Comparison of ENCODE assay signal across 8 mouse cellular contexts in the genomic region with DNA sequence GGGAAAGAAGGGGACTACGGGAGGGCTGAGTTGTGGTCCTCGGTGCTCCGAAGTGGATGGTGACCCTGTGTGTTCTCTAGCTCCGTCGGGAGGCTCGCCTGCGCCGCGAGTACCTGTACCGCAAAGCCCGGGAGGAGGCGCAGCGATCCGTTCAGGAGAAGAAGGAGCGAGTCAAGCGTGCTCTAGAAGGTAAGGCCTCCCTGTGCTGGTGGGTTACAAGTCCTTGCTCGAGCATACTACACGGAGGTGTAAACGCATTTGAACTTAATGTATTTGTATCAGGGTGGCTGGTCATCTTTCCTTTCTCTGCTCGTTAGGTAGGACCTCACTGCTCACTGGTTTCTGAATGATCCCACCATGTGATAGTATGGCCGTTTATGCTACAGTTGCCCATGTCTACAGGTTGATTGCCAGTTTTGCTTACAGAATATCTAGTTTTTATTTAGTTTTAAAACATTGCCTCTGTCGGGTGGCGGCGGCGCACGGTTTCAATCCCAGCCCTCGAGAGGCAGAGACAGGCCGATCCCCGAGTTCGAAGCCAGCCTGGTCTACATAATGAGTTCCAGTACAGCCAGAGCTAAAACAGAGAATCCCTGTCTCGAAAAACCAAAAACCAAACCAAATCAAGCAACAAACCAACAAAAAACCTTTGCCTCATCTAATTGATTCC. TPM values are rescaled to one million over a fixed set of nuclear protein-coding genes. Genes with fewer than 3 reads are reported as not detected.
A peak's percentile ranks its signal among the peaks of the same experiment; 100 is the strongest.
DNase-seq lines count a peak whose midpoint lies in the region; ATAC-seq and TF ChIP-seq lines count a peak whose summit lies in the region.

No protein-coding gene starts in this region.

- H3K9me3 ChIP-seq in hindbrain, postnatal 0 days (ENCODE audit: low read length) = no peaks in the 10 kb centered on the region
- H3K9me3 ChIP-seq in midbrain, embryonic 14.5 days (ENCODE audit: control insufficient read depth, low read length) = no peaks in the 10 kb centered on the region

- H3K4me3 ChIP-seq in heart, adult 2 months = peak overlapping the region; percentile 69
- peak overlapping the region; percentile 68 for H3K4me3 ChIP-seq in hindbrain, postnatal 0 days (ENCODE audit: low read length)
- peak overlapping the region; percentile 78 for H3K4me3 ChIP-seq in midbrain, embryonic 14.5 days (replicated peaks; ENCODE audit: low read depth, low read length)

- peak; percentile 62 for TF ChIP-seq CTCF in heart, adult 2 months (IDR thresholded peaks at IDR 0.05)
- TF ChIP-seq CTCF in hindbrain, postnatal 0 days (IDR thresholded peaks at IDR 0.05; ENCODE audit: low read depth) = peak; percentile 56

- no peak for TF ChIP-seq EP300 in heart, adult 2 months (IDR thresholded peaks at IDR 0.05; ENCODE audit: insufficient read depth, low read depth, low read length)

- intact Hi-C loops in heart, adult 2 months (cut with DNase I) = loop anchor here (2.0 to 10.0 kb wide), 2 partner anchors 19 to 435 kb away; partner anchors contain the start of gene Ptpn18

- 5% methylated on average over 31 of the region's 31 CpGs for WGBS in heart, adult 2 months
- 7% methylated on average over 31 of the region's 31 CpGs for WGBS in hindbrain, postnatal 0 days
- 9% methylated on average over 31 of the region's 31 CpGs for WGBS in midbrain, embryonic 14.5 days

- H3K27me3 ChIP-seq in heart, adult 2 months (ENCODE audit: control insufficient read depth, insufficient read depth, low read length) = no peaks in the 10 kb centered on the region
- no peaks in the 10 kb centered on the region for H3K27me3 ChIP-seq in hindbrain, postnatal 0 days (ENCODE audit: insufficient read depth, low read length)
- no peaks in the 10 kb centered on the region for H3K27me3 ChIP-seq in midbrain, embryonic 14.5 days (ENCODE audit: control insufficient read depth, insufficient read depth, low read length)

- H3K79me2 ChIP-seq in heart, adult 2 months (replicated peaks; ENCODE audit: control insufficient read depth, insufficient read depth, low read length) = no peaks in the 10 kb centered on the region

- DNase-seq in heart, adult 2 months = no peak
- no peak for DNase-seq in heart, adult 18-20 months
- peak; percentile 79 for DNase-seq in thymus, postnatal 4 days
- DNase-seq in thymus, adult 18-20 months = no peak
- no peak for DNase-seq in hindbrain, postnatal 0 days (ENCODE audit: low spot score)
- DNase-seq in midbrain, embryonic 14.5 days = no peak
- no peak for DNase-seq in c-Kit-positive CD71-positive TER-119-positive erythroid progenitor cells, embryonic 14.5 days (ENCODE audit: low spot score)
- no peak for DNase-seq in kidney, adult 8-10 months

- peak overlapping the region; percentile 67 for H3K4me2 ChIP-seq in hindbrain, postnatal 0 days (ENCODE audit: low read depth, low read length)
- H3K4me2 ChIP-seq in midbrain, embryonic 14.5 days (ENCODE audit: low read length) = peak overlapping the region; percentile 75

- TF ChIP-seq POLR2A in heart, adult 2 months (IDR thresholded peaks at IDR 0.05; ENCODE audit: insufficient read depth, low read depth, low read length) = no peak

- peak; percentile 39 for ATAC-seq in hindbrain, postnatal 0 days
- ATAC-seq in midbrain, embryonic 14.5 days (ENCODE audit: low FRiP score, low TSS enrichment) = peak; percentile 46

- no peaks in the 10 kb centered on the region for H3K36me3 ChIP-seq in heart, adult 2 months (ENCODE audit: control insufficient read depth, insufficient read depth, low read length)
- H3K36me3 ChIP-seq in hindbrain, postnatal 0 days (ENCODE audit: insufficient read depth, low read length) = peaks cover 25% of the 10 kb centered on the region
- peaks cover 27% of the 10 kb centered on the region for H3K36me3 ChIP-seq in midbrain, embryonic 14.5 days (ENCODE audit: control insufficient read depth, insufficient read depth, low read length)

- no peaks in the 10 kb centered on the region for H3K4me1 ChIP-seq in heart, adult 2 months (ENCODE audit: control insufficient read depth, insufficient read depth, low read length)
- H3K4me1 ChIP-seq in hindbrain, postnatal 0 days (ENCODE audit: insufficient read depth, low read length) = peaks cover 9% of the 10 kb centered on the region; the same call in 1 of the 2 replicates
- peaks cover 13% of the 10 kb centered on the region; the same call in 1 of the 2 replicates for H3K4me1 ChIP-seq in midbrain, embryonic 14.5 days (ENCODE audit: control insufficient read depth, insufficient read depth, low read length)

- peak overlapping the region; percentile 71 for H3K9ac ChIP-seq in heart, adult 2 months (ENCODE audit: low read depth, low read length)
- H3K9ac ChIP-seq in hindbrain, postnatal 0 days (replicated peaks; ENCODE audit: low read length) = peak overlapping the region; percentile 59
- peak overlapping the region; percentile 58 for H3K9ac ChIP-seq in midbrain, embryonic 14.5 days (replicated peaks; ENCODE audit: low read length)

- H3K27ac ChIP-seq in heart, adult 2 months = peak overlapping the region; percentile 96
- H3K27ac ChIP-seq in hindbrain, postnatal 0 days = peak overlapping the region; percentile 66; the same call in 1 of the 2 replicates
- H3K27ac ChIP-seq in midbrain, embryonic 14.5 days (replicated peaks; ENCODE audit: low read depth, low read length) = peak overlapping the region; percentile 66

RNA-seq across cellular contexts. Expression of gene Imp4, which starts 0.4 kb away (rescaled TPM):
- total RNA-seq in heart, adult 2 months (2021) = 10 to 100 TPM; 26.5 to 28.6 TPM
- 21.1 and 24.2 TPM in 2 replicates for polyA plus RNA-seq in heart, adult 2 months (2012; rRNA removed)
- 10 to 100 TPM; 30.5 to 31.2 TPM for total RNA-seq in heart, adult 18-20 months (2021)
- total RNA-seq in hindbrain, postnatal 0 days (2014; rRNA removed) = 21.5 and 30.7 TPM in 2 replicates
- 41.3 and 47.7 TPM in 2 replicates for polyA plus RNA-seq in hindbrain, postnatal 0 days (2015; fragmentation: Nextera tagmentation; extraction: Ambion mirVana)
- 52.3 and 61.1 TPM in 2 replicates for polyA plus RNA-seq in midbrain, embryonic 14.5 days (2014; fragmentation: Nextera tagmentation; extraction: Ambion mirVana)

RNA-seq across cellular contexts. Expression of gene Ccdc115, which starts 0.6 kb away (rescaled TPM):
- 10 to 100 TPM; 15.1 to 15.2 TPM for total RNA-seq in heart, adult 2 months (2021)
- polyA plus RNA-seq in heart, adult 2 months (2012; rRNA removed) = 15.5 and 17.8 TPM in 2 replicates
- 10 to 100 TPM; 13.4 to 15.5 TPM for total RNA-seq in heart, adult 18-20 months (2021)
- 38.3 and 47.8 TPM in 2 replicates for total RNA-seq in hindbrain, postnatal 0 days (2014; rRNA removed)
- 51.7 and 52.0 TPM in 2 replicates for polyA plus RNA-seq in hindbrain, postnatal 0 days (2015; fragmentation: Nextera tagmentation; extraction: Ambion mirVana)
- 65.5 and 67.2 TPM in 2 replicates for polyA plus RNA-seq in midbrain, embryonic 14.5 days (2014; fragmentation: Nextera tagmentation; extraction: Ambion mirVana)

RNA-seq across cellular contexts. Expression of gene Ptpn18, which starts 19.5 kb away (rescaled TPM):
- total RNA-seq in heart, adult 2 months (2021) = 1 to 10 TPM; 4.2 TPM
- 6.5 and 16.3 TPM in 2 replicates for polyA plus RNA-seq in heart, adult 2 months (2012; rRNA removed)
- 1 to 10 TPM; 4.0 to 4.3 TPM for total RNA-seq in heart, adult 18-20 months (2021)
- 0.25 and 0.63 TPM in 2 replicates for total RNA-seq in hindbrain, postnatal 0 days (2014; rRNA removed)
- 6.7 and 6.9 TPM in 2 replicates for polyA plus RNA-seq in hindbrain, postnatal 0 days (2015; fragmentation: Nextera tagmentation; extraction: Ambion mirVana)
- polyA plus RNA-seq in midbrain, embryonic 14.5 days (2014; fragmentation: Nextera tagmentation; extraction: Ambion mirVana) = 3.0 and 4.0 TPM in 2 replicates

RNA-seq across cellular contexts. Expression of gene Prss39, which starts 58.1 kb away (rescaled TPM):
- total RNA-seq in heart, adult 2 months (2021) = not detected
- polyA plus RNA-seq in heart, adult 2 months (2012; rRNA removed) = 0.21 and 0.38 TPM in 2 replicates
- total RNA-seq in heart, adult 18-20 months (2021) = not detected
- total RNA-seq in hindbrain, postnatal 0 days (2014; rRNA removed) = not detected in 2 replicates
- not detected in 2 replicates for polyA plus RNA-seq in hindbrain, postnatal 0 days (2015; fragmentation: Nextera tagmentation; extraction: Ambion mirVana)
- polyA plus RNA-seq in midbrain, embryonic 14.5 days (2014; fragmentation: Nextera tagmentation; extraction: Ambion mirVana) = not detected in 2 replicates
